Mouse (Mus musculus): Measurements from ENCODE around the gene Pakap.
A peak's percentile ranks its signal among the peaks of the same experiment; 100 is the strongest.

Pakap gene

GRCm38 (mm10) chr4:57798286-57799018 lies 230.5 kb downstream of the Pakap start:
- DNase-seq (ENCODE audit: low spot score) = peak; percentile 50

GRCm38 (mm10) chr4:57799297-57799696 lies 231.3 kb downstream of the Pakap start:
- no peak for DNase-seq (ENCODE audit: low spot score)

GRCm38 (mm10) chr4:57801239-57801638 lies 233.3 kb downstream of the Pakap start:
- DNase-seq (ENCODE audit: low spot score) = no peak

GRCm38 (mm10) chr4:57801986-57802385 lies 234.0 kb downstream of the Pakap start:
- DNase-seq (ENCODE audit: low spot score) = no peak

GRCm38 (mm10) chr4:57802411-57802810 lies 234.4 kb downstream of the Pakap start:
- DNase-seq (ENCODE audit: low spot score) = no peak

GRCm38 (mm10) chr4:57804902-57805301 lies 236.9 kb downstream of the Pakap start:
- no peak for DNase-seq (ENCODE audit: low spot score)

- no peak for DNase-seq (ENCODE audit: low spot score)
These were observed 241.5 kb downstream of the Pakap start for GRCm38 (mm10) chr4:57809449-57809848.

- DNase-seq (ENCODE audit: low spot score) = no peak
These were observed 244.1 kb downstream of the Pakap start for GRCm38 (mm10) chr4:57812075-57812474.

GRCm38 (mm10) chr4:57812916-57813575 lies 245.1 kb downstream of the Pakap start:
- DNase-seq (ENCODE audit: low spot score) = no peak

GRCm38 (mm10) chr4:57813576-57813945 lies 245.6 kb downstream of the Pakap start:
- no peak for DNase-seq (ENCODE audit: low spot score)

- DNase-seq (ENCODE audit: low spot score) = no peak
These were observed 247.4 kb downstream of the Pakap start for GRCm38 (mm10) chr4:57815355-57815754.

- no peak for DNase-seq (ENCODE audit: low spot score)
These were observed 248.2 kb downstream of the Pakap start for GRCm38 (mm10) chr4:57816146-57816545.

- no peak for DNase-seq (ENCODE audit: low spot score)
These were observed 252.9 kb downstream of the Pakap start for GRCm38 (mm10) chr4:57820839-57821374.

GRCm38 (mm10) chr4:57821556-57822356 lies 253.8 kb downstream of the Pakap start:
- no peak for DNase-seq (ENCODE audit: low spot score)

- no peak for DNase-seq (ENCODE audit: low spot score)
These were observed 254.7 kb downstream of the Pakap start for GRCm38 (mm10) chr4:57822641-57823040.

- DNase-seq (ENCODE audit: low spot score) = no peak
These were observed 256.8 kb downstream of the Pakap start for GRCm38 (mm10) chr4:57824626-57825240.

- no peak for DNase-seq (ENCODE audit: low spot score)
These were observed 258.3 kb downstream of the Pakap start for GRCm38 (mm10) chr4:57826272-57826671.

- DNase-seq (ENCODE audit: low spot score) = no peak
These were observed 261.2 kb downstream of the Pakap start for GRCm38 (mm10) chr4:57829131-57829530.

- DNase-seq (ENCODE audit: low spot score) = no peak
These were observed 261.8 kb downstream of the Pakap start for GRCm38 (mm10) chr4:57829740-57830139.

- no peak for DNase-seq (ENCODE audit: low spot score)
These were observed 264.3 kb downstream of the Pakap start for GRCm38 (mm10) chr4:57832318-57832717.

- no peak for DNase-seq (ENCODE audit: low spot score)
These were observed 265.1 kb downstream of the Pakap start for GRCm38 (mm10) chr4:57833060-57833459.

GRCm38 (mm10) chr4:57834141-57834540 lies 266.2 kb downstream of the Pakap start:
- no peak for DNase-seq (ENCODE audit: low spot score)

Measured in ovary, adult 18-20 months (tissue).